Mouse (Mus musculus) myocyte (in vitro differentiated cells): ENCODE results near the gene Olfr279. TPM values are rescaled to one million over a fixed set of nuclear protein-coding genes. Genes with fewer than 3 reads are reported as not detected.

Experiments used
- H3K27me3 ChIP-seq: one replicate; pipeline ENCODE4 v1.6.1; 2011; ENCODE audit not compliant: control insufficient read depth, insufficient read depth, insufficient read length
- H3K36me3 ChIP-seq: one replicate; pipeline ENCODE4 v1.6.1; 2011; ENCODE audit not compliant: control insufficient read depth, insufficient read depth
- H3K4me2 ChIP-seq: one replicate; pipeline ENCODE4 v1.6.1; 2011; ENCODE audit warnings: low read depth, control low read depth
- H3K4me3 ChIP-seq: one replicate; pipeline ENCODE4 v1.5.1; 2011; ENCODE audit warnings: mild to moderate bottlenecking, control low read depth, moderate library complexity
- H3K79me2 ChIP-seq: one replicate; pipeline ENCODE4 v1.6.1; 2011; ENCODE audit not compliant: control insufficient read depth, insufficient read depth
- H3ac ChIP-seq: one replicate; pipeline ENCODE4 v1.6.1; 2011; ENCODE audit not compliant: control insufficient read depth, insufficient read length
- CEBPB ChIP-seq: IDR thresholded peaks from 2 replicates; pipeline ENCODE4 v1.6.1; 2011; ENCODE audit warnings: mild to moderate bottlenecking, moderate library complexity; ENCODE audit not compliant: poor library complexity, insufficient read depth, severe bottlenecking
- E2F4 ChIP-seq: IDR thresholded peaks from one replicate; pipeline ENCODE4 v1.6.1; 2011; ENCODE audit warnings: mild to moderate bottlenecking, control low read depth, moderate library complexity; ENCODE audit not compliant: insufficient read depth
- MAX ChIP-seq: IDR thresholded peaks from one replicate; pipeline ENCODE4 v1.6.1; 2011; ENCODE audit warnings: low read depth, mild to moderate bottlenecking, control low read depth
- MYOD1 ChIP-seq, 3 experiments: IDR thresholded peaks; one replicate each; pipeline ENCODE4 v1.6.1; 2011; ENCODE audit warnings: control low read depth in 2 of 3, low read depth in 2 of 3, mild to moderate bottlenecking in 2 of 3, moderate library complexity in 1 of 3; ENCODE audit not compliant: insufficient read length in 2 of 3, control insufficient read depth in 1 of 3
- MYOG ChIP-seq, 3 experiments: IDR thresholded peaks; one replicate each; pipeline ENCODE4 v1.6.1; 2011; ENCODE audit warnings: control low read depth in 2 of 3, low read depth in 2 of 3, mild to moderate bottlenecking in 2 of 3; ENCODE audit not compliant: insufficient read length in 2 of 3, control insufficient read depth in 1 of 3, insufficient read depth in 1 of 3
- POLR2A ChIP-seq: IDR thresholded peaks from one replicate; pipeline ENCODE4 v1.6.1; 2011; ENCODE audit warnings: low read depth, mild to moderate bottlenecking, control low read depth, moderate library complexity; ENCODE audit not compliant: insufficient read length
- POLR2AphosphoS2 ChIP-seq: IDR thresholded peaks from one replicate; pipeline ENCODE4 v1.6.1; 2011; ENCODE audit warnings: low read depth, control low read depth; ENCODE audit not compliant: insufficient read length
- REST ChIP-seq: IDR thresholded peaks from one replicate; pipeline ENCODE4 v1.6.1; 2011; ENCODE audit warnings: mild to moderate bottlenecking, control low read depth, moderate library complexity; ENCODE audit not compliant: insufficient read depth, insufficient read length
- SRF ChIP-seq: IDR thresholded peaks from one replicate; pipeline ENCODE4 v1.6.1; 2011; ENCODE audit warnings: low read depth; ENCODE audit not compliant: control insufficient read depth, insufficient read length
- TCF12 ChIP-seq: IDR thresholded peaks from one replicate; pipeline ENCODE4 v1.6.1; 2011; ENCODE audit warnings: mild to moderate bottlenecking, control low read depth; ENCODE audit not compliant: poor library complexity, insufficient read depth, severe bottlenecking
- TCF3 ChIP-seq: IDR thresholded peaks from one replicate; pipeline ENCODE4 v1.6.1; 2011; ENCODE audit warnings: low read depth, control low read depth; ENCODE audit not compliant: insufficient read length
- USF1 ChIP-seq: IDR thresholded peaks from one replicate; pipeline ENCODE4 v1.6.1; 2011; ENCODE audit warnings: low read depth, mild to moderate bottlenecking, control low read depth, moderate library complexity
- polyA plus RNA-seq: library from polyadenylated mRNA; unstranded; fragments of >200 nt; fragmentation: generic; extraction: Trizol; gene quantifications from one replicate; pipeline ENCODE4 v1.2.1, GENCODE M21; 2012; ENCODE audit warnings: missing spikeins

Olfr279 gene
- polyA plus RNA-seq: not detected

DNA sequence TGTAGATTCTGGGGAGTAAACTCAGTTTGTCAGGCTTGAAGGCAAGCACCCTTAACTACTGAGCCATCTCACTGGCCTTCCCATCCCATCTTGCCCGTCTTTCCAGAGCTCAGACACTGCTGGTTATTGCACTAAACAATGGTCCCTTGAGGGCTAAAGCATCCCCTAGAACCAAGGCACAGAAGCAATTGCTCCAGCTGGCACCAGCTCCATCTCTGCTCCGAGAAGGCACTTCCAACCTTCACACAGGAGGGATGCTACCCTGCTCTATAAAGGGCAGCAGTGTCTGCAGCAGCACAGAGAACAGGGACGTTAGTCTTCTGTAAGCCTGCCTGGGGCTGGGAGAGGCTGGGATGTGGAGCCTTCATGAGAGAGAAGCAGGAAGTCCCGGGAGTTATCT is at the start of gene Olfr279:
TSS of gene Olfr279 (plus strand) at position 301 of the 400 bp plus-strand sequence.
- Histone ChIP-seq H3K4me3 (no peak within 1 kb of the TSS), H3ac (no peak within 1 kb of the TSS), H3K79me2 (no peaks in the 10 kb centered on the region), H3K4me2 (no peak within 1 kb of the TSS), H3K27me3 (peaks cover 25% of the 10 kb centered on the region), H3K36me3 (no peaks in the 10 kb centered on the region)
- TF ChIP-seq MAX (no peak), POLR2A (no peak), REST (no peak), CEBPB (no peak), SRF (no peak), USF1 (no peak), MYOG (IDR thresholded peaks at IDR 0.05; ENCODE audit: control insufficient read depth in 1 of 3, insufficient read depth in 1 of 3, insufficient read length in 2 of 3, low read depth in 2 of 3) (no peak), E2F4 (no peak), TCF3 (no peak), POLR2AphosphoS2 (no peak), TCF12 (no peak), MYOD1 (IDR thresholded peaks at IDR 0.05; ENCODE audit: control insufficient read depth in 1 of 3, insufficient read length in 2 of 3, low read depth in 2 of 3) (no peak)

- Histone ChIP-seq H3K4me2 (no peak overlapping the region), H3K4me3 (no peak overlapping the region), H3K79me2 (no peaks in the 10 kb centered on the region), H3ac (no peak overlapping the region), H3K36me3 (no peaks in the 10 kb centered on the region), H3K27me3 (peaks cover 6% of the 10 kb centered on the region)
- TF ChIP-seq SRF (no peak), E2F4 (no peak), TCF3 (no peak), POLR2AphosphoS2 (no peak), MYOD1 (IDR thresholded peaks at IDR 0.05; ENCODE audit: control insufficient read depth in 1 of 3, insufficient read length in 2 of 3, low read depth in 2 of 3) (no peak), POLR2A (no peak), TCF12 (no peak), USF1 (no peak), CEBPB (no peak), REST (no peak), MAX (no peak), MYOG (IDR thresholded peaks at IDR 0.05; ENCODE audit: control insufficient read depth in 1 of 3, insufficient read depth in 1 of 3, insufficient read length in 2 of 3, low read depth in 2 of 3) (no peak)
These were observed 47.6 kb upstream of the Olfr279 start for GRCm38 (mm10) chr15:98444561-98444960.

- no peaks in the 10 kb centered on the region for H3K79me2 ChIP-seq
- H3K4me3 ChIP-seq: no peak overlapping the region
- H3K4me2 ChIP-seq: no peak overlapping the region
- H3K36me3 ChIP-seq: no peaks in the 10 kb centered on the region
- H3K27me3 ChIP-seq: peaks cover 25% of the 10 kb centered on the region
- H3ac ChIP-seq: no peak overlapping the region
- TF ChIP-seq E2F4: no peak
- TF ChIP-seq POLR2A: no peak
- TF ChIP-seq POLR2AphosphoS2: no peak
- no peak for TF ChIP-seq USF1
- TF ChIP-seq CEBPB: no peak
- no peak for TF ChIP-seq MAX
- no peak for TF ChIP-seq MYOG (IDR thresholded peaks at IDR 0.05; ENCODE audit: control insufficient read depth in 1 of 3, insufficient read depth in 1 of 3, insufficient read length in 2 of 3, low read depth in 2 of 3)
- TF ChIP-seq TCF3: no peak
- no peak for TF ChIP-seq TCF12
- TF ChIP-seq REST: no peak
- TF ChIP-seq SRF: no peak
- no peak for TF ChIP-seq MYOD1 (IDR thresholded peaks at IDR 0.05; ENCODE audit: control insufficient read depth in 1 of 3, insufficient read length in 2 of 3, low read depth in 2 of 3)
These were observed 43.7 kb upstream of the Olfr279 start for GRCm38 (mm10) chr15:98448521-98448920.

DNA sequence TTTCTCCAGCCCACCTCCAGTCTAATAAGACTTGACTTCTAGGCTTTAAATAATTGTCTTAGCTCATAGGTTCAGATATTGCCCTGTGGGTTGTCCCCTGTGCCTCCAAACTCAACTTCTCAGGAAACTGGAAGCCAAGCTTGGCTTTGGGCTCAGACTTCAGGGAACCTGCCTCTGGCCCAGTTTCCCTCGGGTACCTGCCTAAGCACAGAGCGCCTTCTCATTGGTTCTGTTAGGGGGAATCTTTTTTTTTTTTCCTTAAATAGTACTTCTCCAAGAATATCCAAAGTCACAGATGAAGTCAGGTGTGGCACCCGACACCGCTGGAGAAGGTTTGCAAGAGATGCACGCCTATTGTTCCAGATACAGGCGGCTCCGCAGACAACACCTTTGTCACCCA is 39.9 kb upstream of the Olfr279 start, which contains the start of gene Olfr281:
TSS of gene Olfr281 (plus strand) at position 301 of the 400 bp plus-strand sequence.
- TF ChIP-seq CEBPB (no peak), POLR2A (no peak), REST (no peak)
- no peak within 1 kb of the TSS for H3K4me3 ChIP-seq
- no peak within 1 kb of the TSS for H3K4me2 ChIP-seq
- H3K36me3 ChIP-seq: no peaks in the 10 kb centered on the region
- no peak within 1 kb of the TSS for H3ac ChIP-seq
- no peaks in the 10 kb centered on the region for H3K79me2 ChIP-seq
- H3K27me3 ChIP-seq: peaks cover 53% of the 10 kb centered on the region

GRCm38 (mm10) chr15:98469596-98469995 is 22.6 kb upstream of the Olfr279 start, which contains the start of gene OR5BS1P:
TSS of gene OR5BS1P (plus strand) at chr15:98469896.
- no peaks in the 10 kb centered on the region for H3K36me3 ChIP-seq
- H3K27me3 ChIP-seq: peaks cover 75% of the 10 kb centered on the region
- H3K79me2 ChIP-seq: no peaks in the 10 kb centered on the region
- H3K4me2 ChIP-seq: no peak within 1 kb of the TSS
- no peak for TF ChIP-seq USF1
- TF ChIP-seq TCF3: no peak
- TF ChIP-seq TCF12: no peak
- no peak for TF ChIP-seq MAX
- no peak for TF ChIP-seq SRF
- no peak for TF ChIP-seq POLR2A
- H3K4me3 ChIP-seq: no peak within 1 kb of the TSS
- no peak within 1 kb of the TSS for H3ac ChIP-seq
